Mouse (Mus musculus): ENCODE results near the gene Vapb. TPM values are rescaled to one million over a fixed set of nuclear protein-coding genes. Genes with fewer than 3 reads are reported as not detected.

Vapb gene
- polyA plus RNA-seq (2014; fragmentation: Illumina TruSeq; extraction: RNeasy Lipid Tissue Mini Kit (QIAGEN cat#74804); ENCODE audit: insufficient read depth, low read depth, low replicate concordance): 48.0 TPM

DNA sequence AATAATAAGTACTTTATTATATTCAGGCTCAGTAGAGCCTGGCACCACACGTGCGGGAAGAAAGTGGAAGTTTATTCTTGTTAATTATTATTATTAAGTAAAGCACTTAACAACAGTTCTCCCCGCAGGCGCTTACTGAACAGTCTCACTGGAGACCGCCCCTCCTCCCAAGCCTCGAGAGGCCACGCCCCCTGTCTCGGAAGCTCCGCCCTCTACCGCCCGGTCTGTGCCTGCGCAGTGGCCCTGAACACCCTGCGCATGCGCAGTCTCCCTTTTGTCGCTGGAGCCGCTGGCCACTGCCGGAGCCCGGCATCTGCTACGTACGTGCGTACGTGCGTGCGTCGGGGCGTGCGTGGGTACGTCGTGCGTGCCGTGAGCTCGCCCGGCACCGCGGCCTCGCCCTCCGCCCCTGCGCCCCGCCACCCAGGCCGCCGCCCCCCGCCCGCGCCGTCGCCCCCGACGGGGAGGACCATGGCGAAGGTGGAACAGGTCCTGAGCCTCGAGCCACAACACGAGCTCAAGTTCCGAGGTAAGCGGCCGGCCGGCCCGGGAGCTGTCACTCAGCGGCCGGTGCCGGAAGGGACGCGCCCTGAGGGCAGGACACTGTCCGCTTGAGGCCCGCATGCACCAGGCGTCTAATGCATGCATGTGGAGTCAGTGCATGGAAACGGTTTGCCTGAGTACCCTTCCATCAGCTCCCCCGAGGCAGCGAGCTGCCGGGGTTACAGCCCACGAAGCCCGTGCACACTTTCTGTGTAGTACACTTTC is at the start of gene Vapb:
Gene Vapb, plus strand, starts transcription at position 290 of the 768 bp plus-strand sequence.

GRCm38 (mm10) chr2:173719115-173719514 is 18.2 kb upstream of the Vapb start, which contains the start of gene 1700010B08Rik:
1700010B08Rik (plus strand) TSS chr2:173719415.

Other genes starting within 250 kb of the Vapb start
- not detected for gene 1700021F07Rik, start 214.9 kb upstream of the Vapb start, polyA plus RNA-seq (2014; fragmentation: Illumina TruSeq; extraction: RNeasy Lipid Tissue Mini Kit (QIAGEN cat#74804); ENCODE audit: insufficient read depth, low read depth, low replicate concordance)
- gene Ankrd60, start 159.1 kb upstream of the Vapb start, polyA plus RNA-seq (2014; fragmentation: Illumina TruSeq; extraction: RNeasy Lipid Tissue Mini Kit (QIAGEN cat#74804); ENCODE audit: insufficient read depth, low read depth, low replicate concordance): not detected
- gene Rab22a, start 77.8 kb upstream of the Vapb start, polyA plus RNA-seq (2014; fragmentation: Illumina TruSeq; extraction: RNeasy Lipid Tissue Mini Kit (QIAGEN cat#74804); ENCODE audit: insufficient read depth, low read depth, low replicate concordance): 10.1 TPM
- not detected for gene 1700010B08Rik, start 18.1 kb upstream of the Vapb start, polyA plus RNA-seq (2014; fragmentation: Illumina TruSeq; extraction: RNeasy Lipid Tissue Mini Kit (QIAGEN cat#74804); ENCODE audit: insufficient read depth, low read depth, low replicate concordance)

Data from lung, adult 10 weeks (tissue).